Mouse (Mus musculus) CH12.LX (cell line): Measurements from ENCODE around the gene Dido1. TPM values are rescaled to one million over a fixed set of nuclear protein-coding genes. Genes with fewer than 3 reads are reported as not detected.

ENCODE experiments used
- DNase-seq: peaks from one replicate; pipeline ENCODE4 v3.0.0-alpha.2; 2013; ENCODE audit errors: extremely low read depth
- H3K27ac ChIP-seq: 2 replicates; pipeline ENCODE4 v1.5.1; 2012; ENCODE audit warnings: low read depth, mild to moderate bottlenecking, control low read depth, moderate library complexity; ENCODE audit not compliant: insufficient read depth
- H3K27me3 ChIP-seq: replicated peaks from 2 replicates; pipeline ENCODE3; 2012; ENCODE audit warnings: inconsistent platforms
- H3K36me3 ChIP-seq, 2 experiments: replicated peaks in 1 of 2; 2 replicates each; pipeline versions ENCODE3 to v1.6.1; 2012; ENCODE audit warnings: inconsistent platforms in 1 of 2, low read length in 1 of 2, mild to moderate bottlenecking in 1 of 2, mixed read lengths in 1 of 2, moderate library complexity in 1 of 2; ENCODE audit not compliant: control insufficient read depth in 1 of 2, insufficient read depth in 1 of 2
- H3K4me1 ChIP-seq, 2 experiments: 2 replicates each; pipeline ENCODE4 v1.6.1; 2012; ENCODE audit warnings: inconsistent platforms in 1 of 2, moderate library complexity in 1 of 2; ENCODE audit not compliant: insufficient read depth in 2 of 2, control insufficient read depth in 1 of 2
- H3K4me2 ChIP-seq: 2 replicates; pipeline ENCODE4 v1.6.1; 2012; ENCODE audit warnings: low read depth, mild to moderate bottlenecking, control low read depth; ENCODE audit not compliant: poor library complexity, insufficient read depth, severe bottlenecking
- H3K4me3 ChIP-seq, 3 experiments: fragments of 150-350 bp in 1 of 3; sonication (generic) in 1 of 3; replicated peaks in 1 of 3; 2 replicates each; pipeline versions ENCODE3 to v1.5.1; 2011 to 2012; ENCODE audit warnings: low read depth in 2 of 3, low read length in 2 of 3, mild to moderate bottlenecking in 2 of 3, moderate library complexity in 2 of 3, control low read depth in 1 of 3, improper control_type of control experiment in 1 of 3, inconsistent platforms in 1 of 3, mixed read lengths in 1 of 3; ENCODE audit not compliant: poor library complexity in 1 of 3
- H3K79me2 ChIP-seq: replicated peaks from 2 replicates; pipeline ENCODE4 v1.6.1; 2012; ENCODE audit warnings: mild to moderate bottlenecking, moderate library complexity; ENCODE audit not compliant: control insufficient read depth, poor library complexity, insufficient read depth, severe bottlenecking; ENCODE audit errors: extremely low read depth
- H3K9ac ChIP-seq: 2 replicates; pipeline ENCODE4 v1.6.1; 2012; ENCODE audit warnings: low read depth, mild to moderate bottlenecking, control low read depth, moderate library complexity; ENCODE audit not compliant: insufficient read depth
- H3K9me3 ChIP-seq: replicated peaks from 2 replicates; pipeline ENCODE3; 2012; ENCODE audit warnings: low read length, inconsistent platforms, mixed read lengths
- BHLHE40 ChIP-seq: IDR thresholded peaks from 2 replicates; pipeline ENCODE4 v1.6.1; 2011; ENCODE audit warnings: mild to moderate bottlenecking, low read depth, low read length, improper control_type of control experiment
- CHD1 ChIP-seq: IDR thresholded peaks from 2 replicates; pipeline ENCODE4 v1.6.1; 2012; ENCODE audit warnings: low read depth, low read length, improper control_type of control experiment, inconsistent platforms
- CTCF ChIP-seq, 2 experiments: IDR thresholded peaks in 1 of 2; conservative IDR thresholded peaks in 1 of 2; 2 replicates each; pipeline ENCODE4 v1.5.1; 2011 to 2012; ENCODE audit warnings: low read depth in 2 of 2, low read length in 2 of 2, improper control_type of control experiment in 1 of 2, inconsistent platforms in 1 of 2, mild to moderate bottlenecking in 1 of 2, moderate library complexity in 1 of 2
- EP300 ChIP-seq: IDR thresholded peaks from 2 replicates; pipeline ENCODE4 v1.6.1; 2011; ENCODE audit warnings: low read length, improper control_type of control experiment
- HCFC1 ChIP-seq: IDR thresholded peaks from 2 replicates; pipeline ENCODE4 v1.6.1; 2012; ENCODE audit warnings: low read depth, mild to moderate bottlenecking, inconsistent platforms, low read length, improper control_type of control experiment
- JUND ChIP-seq: conservative IDR thresholded peaks from 2 replicates; pipeline ENCODE4 v1.6.1; 2011; ENCODE audit warnings: low read depth, low read length, improper control_type of control experiment
- MAX ChIP-seq: IDR thresholded peaks from 2 replicates; pipeline ENCODE4 v1.6.1; 2011; ENCODE audit warnings: low read length, improper control_type of control experiment
- MXI1 ChIP-seq: IDR thresholded peaks from 2 replicates; pipeline ENCODE4 v1.6.1; 2011; ENCODE audit warnings: mild to moderate bottlenecking, low read depth, low read length, improper control_type of control experiment
- MYC ChIP-seq: IDR thresholded peaks from 2 replicates; pipeline ENCODE4 v1.6.1; 2011; ENCODE audit warnings: low read depth, mild to moderate bottlenecking, improper control_type of control experiment, low read length
- NELFE ChIP-seq: IDR thresholded peaks from 2 replicates; pipeline ENCODE4 v1.6.1; 2011; ENCODE audit warnings: low read depth, low read length, improper control_type of control experiment
- PAX5 ChIP-seq: IDR thresholded peaks from 2 replicates; pipeline ENCODE4 v1.6.1; 2012; ENCODE audit warnings: low read length, inconsistent platforms, mixed read lengths
- POLR2A ChIP-seq: IDR thresholded peaks from 2 replicates; pipeline ENCODE4 v1.6.1; 2011; ENCODE audit warnings: low read depth, mild to moderate bottlenecking, improper control_type of control experiment, low read length
- RAD21 ChIP-seq: IDR thresholded peaks from 2 replicates; pipeline ENCODE4 v1.6.1; 2011; ENCODE audit warnings: low read depth, mild to moderate bottlenecking, low read length, improper control_type of control experiment, moderate library complexity
- RCOR1 ChIP-seq: conservative IDR thresholded peaks from 2 replicates; pipeline ENCODE4 v1.6.1; 2012; ENCODE audit warnings: low read depth, mild to moderate bottlenecking, inconsistent platforms, low read length, improper control_type of control experiment
- SMC3 ChIP-seq: IDR thresholded peaks from 2 replicates; pipeline ENCODE4 v1.6.1; 2011; ENCODE audit warnings: low read depth, low read length, improper control_type of control experiment
- UBTF ChIP-seq: IDR thresholded peaks from 2 replicates; pipeline ENCODE4 v1.6.1; 2012; ENCODE audit warnings: low read depth, mild to moderate bottlenecking, inconsistent platforms, low read length, improper control_type of control experiment, moderate library complexity
- USF1 ChIP-seq: IDR thresholded peaks from 2 replicates; pipeline ENCODE4 v1.6.1; 2014; ENCODE audit warnings: low read depth, mild to moderate bottlenecking, inconsistent platforms, low read length, improper control_type of control experiment
- ZNF384 ChIP-seq: IDR thresholded peaks from 2 replicates; pipeline ENCODE4 v1.6.1; 2012; ENCODE audit warnings: low read depth, low read length, improper control_type of control experiment, inconsistent platforms
- dilution Hi-C: fragments of 300-500 bp; cut with MboI; formaldehyde crosslinking; loops from 2 replicates; pipeline ENCODE4 v1.14.3; 2020; ENCODE audit warnings: low sequenced_read_pairs; ENCODE audit not compliant: extremely low pct_unique_long_range_greater_than_20kb, extremely low pct_ligation_motif_present
- in situ Hi-C: fragments of 300-500 bp; cut with MboI; formaldehyde crosslinking; loops from 3 replicates; pipeline ENCODE4 v1.14.3; 2019; ENCODE audit warnings: low sequenced_read_pairs, low pct_ligation_motif_present, low pct_unique_long_range_greater_than_20kb, mixed read lengths
- polyA plus RNA-seq: library from polyadenylated mRNA; unstranded; fragments of >175 nt; gene quantifications from 2 replicates; pipeline ENCODE4 v1.2.1, GENCODE M21; 2012; ENCODE audit warnings: low read depth; ENCODE audit not compliant: insufficient read length
- total RNA-seq, 2 experiments: library from RNA; depleted of rRNA; stranded (reverse); fragments of 300-350 nt in 1 of 2; fragments of >200 nt in 1 of 2; gene quantifications; 2 replicates each; pipeline ENCODE4 v1.2.3; 2012 to 2014

Gene Dido1
- total and polyA plus RNA-seq, 3 experiments = 16.4 to 25.0 (median 24.9) TPM

DNA sequence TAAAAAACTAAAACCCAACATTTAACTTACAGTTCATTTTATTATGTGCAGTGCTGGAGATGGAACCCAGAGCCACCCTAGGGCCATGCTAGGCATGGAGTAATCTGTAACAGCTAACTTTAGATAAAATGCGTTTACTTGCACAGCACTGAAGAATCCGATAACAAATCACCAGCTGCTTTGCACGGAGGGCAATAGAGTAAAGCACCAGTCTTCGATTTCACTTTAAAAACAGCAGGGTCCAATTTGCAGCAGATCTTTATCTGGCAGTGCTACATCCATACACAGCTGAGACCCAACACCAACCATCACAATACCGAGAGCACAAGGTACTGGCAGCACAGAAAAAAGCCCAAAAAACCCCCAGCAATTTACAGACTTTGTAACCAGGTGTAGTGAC lies 6.6 kb downstream of the Dido1 start:
- TF ChIP-seq UBTF (no peak), RCOR1 (no peak), SMC3 (no peak), NELFE (no peak), CHD1 (no peak), POLR2A (no peak), EP300 (no peak), HCFC1 (no peak), ZNF384 (no peak), MXI1 (no peak), RAD21 (no peak), MYC (no peak), USF1 (no peak), JUND (no peak), BHLHE40 (no peak)
- Histone ChIP-seq H3K4me3 (no peak overlapping the region), H3K27ac (no peak overlapping the region), H3K4me2 (peak overlapping the region; percentile 12; the same call in 1 of the 2 replicates), H3K9me3 (no peaks in the 10 kb centered on the region), H3K9ac (no peak overlapping the region), H3K4me1 (peaks cover 18 to 71% of the 10 kb centered on the region in 2 experiments), H3K27me3 (no peaks in the 10 kb centered on the region), H3K79me2 (peaks cover 91% of the 10 kb centered on the region), H3K36me3 (peaks cover 0 to 25% of the 10 kb centered on the region in 2 experiments)
- no peak for DNase-seq
- in situ Hi-C loops (loop anchor here (25.0 kb wide), 1 partner anchor 659 kb away; the partner anchor contains the start of genes Arfrp1 and Zgpat), dilution Hi-C loops (no loop called here)

DNA sequence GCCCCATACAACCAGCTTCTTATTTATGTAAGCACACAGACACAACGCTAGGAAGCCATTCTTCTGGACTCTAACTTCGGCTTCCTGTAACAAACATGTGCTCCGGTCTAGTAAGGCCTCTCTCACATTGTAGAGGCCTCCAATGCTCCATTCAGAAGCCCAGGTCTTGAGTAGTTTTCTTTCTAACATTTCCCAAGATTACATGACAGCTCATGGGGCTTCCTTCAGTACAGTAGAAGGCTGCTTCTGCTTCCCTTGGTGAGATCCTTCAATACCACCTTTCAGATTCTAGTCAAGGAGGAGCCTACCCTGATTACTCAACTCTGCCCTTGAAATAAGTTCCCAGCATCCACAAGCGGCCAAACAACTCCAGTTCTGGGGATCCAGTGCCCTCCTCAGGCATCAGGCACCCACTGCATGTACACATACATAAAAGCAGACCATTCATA lies 7.1 kb downstream of the Dido1 start:
- dilution Hi-C loops = no loop called here
- peak; percentile 60 for TF ChIP-seq MAX
- TF ChIP-seq PAX5 = no peak
- TF ChIP-seq CTCF (conservative IDR thresholded peaks at IDR 0.05 in 1 of 2, IDR thresholded peaks at IDR 0.05 in 1 of 2; ENCODE audit: low read depth in 2 of 2, low read length in 2 of 2) = peak in 1 of 2 experiments; percentile 52; a peak in 2 of 4 replicates
- no peak for TF ChIP-seq NELFE
- TF ChIP-seq MYC = peak; percentile 81; the same call in 1 of the 2 replicates
- TF ChIP-seq RAD21 = peak; percentile 34
- TF ChIP-seq, all 38 proteins: peak for 4
- H3K9ac ChIP-seq = peak overlapping the region; percentile 99
- H3K27me3 ChIP-seq = no peaks in the 10 kb centered on the region
- peak overlapping the region; percentile 63 to 92 (median 79) for H3K4me3 ChIP-seq
- peaks cover 92% of the 10 kb centered on the region for H3K79me2 ChIP-seq
- in situ Hi-C loops = loop anchor here (25.0 kb wide), 1 partner anchor 660 kb away; the partner anchor contains the start of genes Arfrp1 and Zgpat
- no peaks in the 10 kb centered on the region for H3K9me3 ChIP-seq
- H3K4me1 ChIP-seq = peaks cover 20 to 72% of the 10 kb centered on the region in 2 experiments
- H3K36me3 ChIP-seq = peaks cover 0 to 26% of the 10 kb centered on the region in 2 experiments
- no peak for DNase-seq
- peak overlapping the region; percentile 12 for H3K4me2 ChIP-seq
- H3K27ac ChIP-seq = peak overlapping the region; percentile 26; the same call in 1 of the 2 replicates
